Mouse (Mus musculus) right cerebral cortex, adult 2 months (tissue): ENCODE measurements at regions not wholly inside any gene's neighbourhood (a gene's known extent, or its start where the extent isn't known, plus 50 kb on each side); places are given as distances from the start of the nearest gene placed in this dataset.

Experiments used
- DNase-seq, 2 experiments: peaks; one replicate each; pipeline ENCODE4 v3.0.0; 2021 to 2022; ENCODE audit warnings: low spot score in 2 of 2

GRCm38 (mm10) chr10:21672171-21672570, 79.2 kb downstream of the 1700020N01Rik start:
- DNase-seq, result no peak

- DNase-seq, result no peak
Measured at GRCm38 (mm10) chr10:21672666-21673065, 79.7 kb downstream of the 1700020N01Rik start.

GRCm38 (mm10) chr10:21673831-21674230, 80.9 kb downstream of the 1700020N01Rik start:
- DNase-seq, result no peak

DNA sequence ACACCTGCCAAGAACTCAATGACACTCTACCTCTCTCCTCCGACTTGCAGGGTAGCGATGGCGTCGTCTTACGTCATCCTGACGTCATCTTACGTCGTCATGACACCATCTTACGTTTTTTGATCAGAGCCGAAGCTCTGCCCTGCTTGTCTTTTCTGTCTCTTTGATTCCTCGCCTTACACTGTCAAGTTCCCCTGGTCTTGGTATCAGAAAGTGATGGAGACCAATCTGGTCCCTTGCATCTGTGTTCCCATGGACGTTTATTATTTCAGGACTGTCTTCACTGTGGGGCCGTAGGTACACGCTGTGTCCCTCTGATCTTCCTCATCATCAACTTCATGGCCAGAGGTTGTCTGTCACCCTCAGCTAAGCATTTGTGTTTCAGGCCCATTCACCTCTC, 82.8 kb downstream of the 1700020N01Rik start:
- no peak for DNase-seq

GRCm38 (mm10) chr10:21677911-21678310, 85.0 kb downstream of the 1700020N01Rik start:
- no peak for DNase-seq

- DNase-seq, result no peak
Measured at GRCm38 (mm10) chr10:21678372-21678771, 85.4 kb downstream of the 1700020N01Rik start.

- DNase-seq, result no peak
Measured at GRCm38 (mm10) chr10:21678811-21679451, 86.0 kb downstream of the 1700020N01Rik start.

- DNase-seq, result no peak
Measured at GRCm38 (mm10) chr10:21680789-21681188, 87.8 kb downstream of the 1700020N01Rik start.

GRCm38 (mm10) chr10:21684286-21685013, 91.5 kb downstream of the 1700020N01Rik start:
- DNase-seq, result peak; percentile 18 to 23

DNA sequence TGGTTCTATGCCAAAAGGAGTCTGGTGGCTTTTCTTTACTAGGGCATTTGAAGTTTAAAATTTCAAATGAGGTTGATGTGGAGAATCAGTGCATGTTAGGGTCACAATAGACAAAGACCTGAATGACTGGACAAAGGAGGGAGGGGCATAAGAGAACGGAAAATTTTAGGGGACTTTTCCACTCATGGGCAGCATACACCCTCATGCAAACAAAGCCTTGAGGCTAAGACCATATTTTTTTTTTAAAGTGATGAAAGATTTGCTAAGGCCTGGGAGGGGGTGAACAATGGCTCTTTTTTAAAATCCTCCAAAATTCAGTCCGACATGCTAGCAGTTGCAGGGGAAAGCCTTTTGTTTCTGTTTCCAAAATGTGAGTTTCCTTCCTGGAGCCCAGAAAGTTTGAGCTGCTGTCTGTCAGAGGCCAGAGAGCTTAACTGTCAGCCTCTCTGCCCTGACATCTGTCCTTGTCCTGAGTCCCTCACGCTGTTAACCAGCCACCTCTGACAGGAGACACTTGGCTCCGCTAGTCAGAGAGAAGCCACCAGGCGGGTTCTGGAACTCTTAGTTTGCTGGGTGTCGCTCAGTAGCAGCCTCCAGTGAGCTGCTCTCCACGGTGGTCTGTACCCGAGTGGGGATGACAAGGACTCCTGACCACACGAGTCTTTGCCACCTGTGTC, 92.3 kb downstream of the 1700020N01Rik start:
- DNase-seq, result peak; percentile 39 to 59

DNA sequence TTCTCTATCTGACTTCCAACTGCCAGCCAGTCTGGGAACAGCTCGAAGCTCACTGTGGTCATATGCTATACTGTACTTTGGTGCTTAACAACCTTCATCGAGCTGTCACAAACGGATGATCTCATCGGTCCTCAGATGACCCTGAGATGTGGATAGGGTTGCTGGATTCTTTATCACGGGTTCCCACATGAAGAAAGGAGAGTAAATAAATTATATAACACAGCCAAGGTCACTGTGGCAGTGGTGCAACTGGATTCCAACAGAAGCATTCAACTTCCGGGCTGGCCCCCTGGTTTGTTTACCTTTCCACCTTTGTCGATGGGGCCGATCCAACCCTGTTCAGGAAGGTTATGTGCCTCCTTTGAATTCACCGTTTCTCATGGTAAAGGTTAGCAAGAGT, 93.1 kb downstream of the 1700020N01Rik start:
- DNase-seq, result no peak

DNA sequence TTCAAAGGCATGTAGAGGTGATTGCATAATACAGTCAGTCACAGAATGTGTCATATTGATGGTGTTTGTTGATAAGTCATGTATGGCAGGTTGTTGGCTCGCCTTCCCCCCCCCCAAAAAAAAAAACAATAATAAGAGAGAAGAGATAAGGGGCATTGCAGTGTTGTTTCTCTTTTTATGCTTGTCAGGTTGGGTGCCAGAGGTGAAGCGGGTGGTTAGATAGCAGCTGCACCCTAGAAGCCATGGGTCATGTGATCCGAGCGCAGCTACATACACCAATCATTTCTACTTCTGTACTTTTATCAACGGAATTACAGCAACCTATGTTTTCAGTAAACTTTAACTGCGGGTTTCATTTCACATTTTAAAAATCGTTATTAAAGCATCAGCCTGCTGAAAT, 94.5 kb downstream of the 1700020N01Rik start:
- DNase-seq, result no peak

- DNase-seq, result no peak
Measured at GRCm38 (mm10) chr10:21688513-21688912, 95.6 kb downstream of the 1700020N01Rik start.

- DNase-seq, result no peak
Measured at GRCm38 (mm10) chr10:21689847-21690269, 96.9 kb downstream of the 1700020N01Rik start.

DNA sequence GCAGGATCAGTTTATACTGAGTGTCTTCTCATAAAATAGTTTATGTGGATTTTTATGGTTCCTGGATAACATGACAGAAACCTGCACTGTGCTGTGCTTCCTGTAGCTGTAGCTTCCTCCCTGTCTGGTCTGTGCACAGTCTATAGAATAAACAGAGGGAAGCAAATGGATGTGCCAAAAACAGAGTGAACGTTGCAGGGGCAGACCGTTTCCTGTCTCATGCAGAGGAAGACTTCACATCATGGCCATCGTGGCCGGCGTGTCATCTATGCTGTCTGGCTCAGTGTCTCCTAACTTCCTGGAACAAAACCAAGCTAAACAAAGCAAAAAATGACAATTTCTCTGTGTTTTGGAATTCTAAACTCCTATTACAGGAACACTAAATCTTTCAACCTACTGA, 102.2 kb downstream of the 1700020N01Rik start:
- DNase-seq, result no peak

DNA sequence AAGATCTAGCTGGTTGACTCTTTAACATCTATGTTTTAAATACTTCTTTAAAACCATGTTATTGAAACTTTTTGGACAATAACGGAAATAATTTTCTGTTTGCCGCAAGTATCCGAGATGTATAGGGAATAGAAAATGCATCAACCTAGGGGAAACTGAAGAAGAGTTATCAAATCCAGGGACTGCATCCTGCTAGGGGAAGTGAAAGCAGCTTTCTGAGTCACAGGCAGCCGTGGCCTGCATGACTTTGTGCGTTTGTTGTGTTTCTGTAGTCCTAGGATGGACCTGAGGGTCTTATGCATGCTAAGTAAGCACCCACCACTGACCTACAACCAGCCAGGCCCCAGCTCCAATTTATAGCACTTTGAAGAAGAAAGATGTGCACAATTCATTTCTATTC, 103.7 kb downstream of the 1700020N01Rik start:
- no peak for DNase-seq

DNA sequence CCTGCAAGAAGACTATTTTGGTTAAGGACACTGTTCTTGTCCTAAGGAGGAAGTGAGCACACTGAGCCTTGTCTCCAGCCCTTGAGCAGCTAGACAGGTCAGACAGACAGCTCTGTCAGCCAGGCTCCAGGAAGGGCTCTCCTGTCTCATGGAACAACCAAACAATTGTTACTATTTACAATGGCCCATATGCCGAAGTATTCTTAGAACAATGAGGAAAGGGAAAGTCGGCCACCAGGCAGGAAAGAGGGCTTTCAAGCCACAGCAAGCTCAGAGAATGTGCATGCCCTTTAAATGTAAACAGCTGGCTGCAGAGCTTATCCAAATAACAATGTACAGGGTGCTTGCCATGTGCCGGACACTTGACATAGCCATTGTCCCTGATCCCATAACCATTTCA, 108.6 kb downstream of the 1700020N01Rik start:
- DNase-seq, result no peak

- DNase-seq, result no peak
Measured at GRCm38 (mm10) chr10:21702134-21702533, 109.2 kb downstream of the 1700020N01Rik start.

GRCm38 (mm10) chr10:21711866-21712265, 118.9 kb downstream of the 1700020N01Rik start:
- DNase-seq, result no peak

DNA sequence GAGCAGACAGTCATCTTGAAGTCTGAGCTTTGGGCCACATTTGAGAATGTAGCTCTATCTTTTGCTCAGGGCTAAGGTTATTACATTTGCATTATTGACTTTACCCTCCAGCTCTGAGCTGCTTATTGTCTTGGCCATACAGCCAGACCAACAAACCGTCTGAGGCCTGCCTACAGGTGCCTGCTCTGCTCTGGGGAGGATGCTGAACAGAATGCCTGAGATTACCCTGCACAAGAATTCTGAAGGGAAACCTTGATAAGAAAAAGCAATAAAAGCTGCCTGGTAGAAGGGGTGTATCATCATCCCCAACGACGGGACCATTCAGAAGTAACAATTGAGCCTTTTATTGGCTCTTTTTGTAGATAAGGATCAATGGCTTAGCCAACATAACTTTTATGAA, 119.9 kb downstream of the 1700020N01Rik start:
- no peak for DNase-seq

DNA sequence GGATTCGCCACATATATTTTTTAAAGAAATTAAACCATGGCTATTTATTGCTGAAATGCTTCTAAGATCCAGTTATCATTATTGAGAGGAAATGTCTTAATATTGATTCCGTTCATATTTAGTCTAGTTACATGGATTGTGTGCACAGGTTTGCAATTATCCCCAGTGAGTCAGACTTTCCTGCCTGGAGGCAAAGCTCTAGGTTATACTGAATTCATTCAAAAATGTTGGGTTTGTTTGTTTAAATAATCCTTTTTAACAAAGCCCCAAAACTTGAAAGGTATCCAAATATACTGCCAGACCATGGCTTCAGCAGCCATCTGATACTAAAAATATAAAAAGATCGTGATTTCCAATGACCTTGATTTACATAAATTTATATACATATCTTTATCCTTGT, 122.5 kb downstream of the 1700020N01Rik start:
- DNase-seq, result no peak

DNA sequence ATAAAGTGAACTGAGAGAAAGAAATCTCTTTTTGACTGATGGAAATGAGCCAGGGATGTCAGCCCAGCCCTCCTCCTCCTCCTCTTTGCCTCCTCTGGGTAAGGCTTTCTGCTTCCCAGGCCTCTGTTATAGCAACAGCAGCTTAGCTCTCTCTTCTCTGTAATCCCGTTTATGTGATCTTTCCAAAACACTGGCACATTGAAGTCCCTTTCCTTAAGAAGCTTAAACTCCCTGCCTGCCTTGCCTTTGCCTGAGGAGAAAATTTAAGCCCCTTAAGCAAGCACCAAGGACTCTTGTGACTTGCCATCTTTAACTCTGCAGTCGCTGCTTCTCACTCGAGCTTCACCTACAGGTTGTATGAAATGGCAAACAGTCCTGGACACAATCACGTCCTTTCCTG, 125.2 kb downstream of the 1700020N01Rik start:
- no peak for DNase-seq

GRCm38 (mm10) chr10:21724351-21724750, 131.4 kb downstream of the 1700020N01Rik start:
- DNase-seq, result no peak
